Mouse (Mus musculus) common myeloid progenitor, adult 5-6 weeks (primary cell): Measurements from ENCODE around the gene Npy. TPM values are rescaled to one million over a fixed set of nuclear protein-coding genes. Genes with fewer than 3 reads are reported as not detected.

Source experiments
- ATAC-seq: replicated peaks from 2 replicates; pipeline ENCODE4 v1.8.0; 2016; ENCODE audit warnings: low read depth, mild to moderate bottlenecking, moderate TSS enrichment, inconsistent platforms; ENCODE audit not compliant: poor library complexity, severe bottlenecking
- total RNA-seq: library from RNA; stranded (forward); fragments of 200-1000, 187-1606 nt; gene quantifications from 2 replicates; pipeline ENCODE4 v1.2.3, GENCODE M21; 2017

Npy gene
- total RNA-seq, 1 experiment from 2014 or later = 0.46 TPM

DNA sequence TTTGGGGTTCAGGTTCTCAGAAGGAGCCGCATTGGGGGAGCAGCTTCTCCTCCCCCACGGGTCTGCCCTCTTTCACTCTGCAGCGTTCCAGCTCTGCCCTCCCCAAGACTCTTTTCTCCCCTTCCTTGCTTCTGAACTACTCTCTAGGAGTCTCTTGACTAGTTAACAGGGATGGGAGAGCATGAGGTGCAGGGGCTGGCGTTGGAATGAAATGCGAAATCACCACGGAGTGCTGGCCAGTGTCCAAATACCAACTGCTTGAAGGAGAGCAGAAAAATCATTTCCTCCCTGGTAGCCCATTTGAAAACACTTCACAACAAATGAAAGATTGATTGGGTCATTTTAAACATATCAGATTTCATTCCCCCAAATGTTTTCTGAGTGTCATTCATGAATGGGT is 53.3 kb downstream of the Npy start:
- ATAC-seq = no peak
